Mouse (Mus musculus): ENCODE measurements around the gene Gramd4. TPM values are rescaled to one million over a fixed set of nuclear protein-coding genes. Genes with fewer than 3 reads are reported as not detected.
A peak's percentile ranks its signal among the peaks of the same experiment; 100 is the strongest.

Gramd4 gene
- total and polyA plus RNA-seq, 3 experiments, result 25.3 to 31.5 (median 27.6) TPM

DNA sequence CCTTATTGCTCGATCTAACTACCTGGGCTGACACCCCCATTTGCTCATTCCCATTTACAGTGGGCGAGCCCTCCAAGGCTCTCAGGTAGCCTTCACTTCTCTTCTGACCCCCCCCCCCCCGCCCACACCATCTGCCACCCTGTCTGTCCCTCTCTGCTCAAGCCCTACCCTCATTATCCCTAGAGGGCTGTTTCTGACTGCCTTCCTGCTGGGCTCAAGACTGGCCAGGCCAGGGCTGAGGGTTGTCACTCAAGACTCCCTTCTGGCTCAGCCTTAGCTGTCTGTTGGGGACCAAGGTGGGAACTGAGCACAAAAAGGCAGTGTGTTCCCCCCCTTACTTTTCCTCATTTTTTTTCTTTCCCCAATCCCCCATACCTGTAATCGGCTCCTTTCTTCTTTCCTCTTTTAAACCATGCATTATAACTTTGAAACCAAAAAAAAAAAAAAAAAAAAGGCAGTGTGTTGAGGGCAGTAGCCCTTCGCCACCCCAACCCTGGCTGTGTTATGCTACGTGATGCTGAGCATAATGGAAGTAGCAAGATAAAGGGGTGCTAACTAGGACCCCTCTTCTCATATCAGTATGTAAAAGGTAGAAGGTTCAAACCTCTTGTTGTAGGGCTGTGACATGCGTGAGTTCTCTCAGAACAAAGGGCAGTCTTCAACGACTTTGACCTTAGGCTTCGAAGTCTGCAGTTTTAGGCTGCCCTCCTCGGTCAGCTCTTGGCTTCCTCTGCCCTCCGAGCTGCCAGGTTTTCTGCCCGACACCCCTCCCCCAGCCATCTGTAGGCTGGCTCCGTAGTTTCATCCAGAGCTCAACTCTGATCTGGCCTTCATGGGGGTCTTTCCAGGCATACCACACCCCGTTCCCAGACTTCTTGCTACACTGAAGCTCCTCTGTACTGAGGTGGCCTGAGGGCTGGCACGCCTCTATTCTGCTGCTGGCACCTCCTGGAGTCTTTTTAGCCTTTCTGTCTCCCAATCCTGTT, 59.9 kb downstream of the Gramd4 start:
- no peaks in the 10 kb centered on the region for H3K79me2 ChIP-seq (replicated peaks; ENCODE audit: control insufficient read depth, insufficient read depth, low read length)

DNA sequence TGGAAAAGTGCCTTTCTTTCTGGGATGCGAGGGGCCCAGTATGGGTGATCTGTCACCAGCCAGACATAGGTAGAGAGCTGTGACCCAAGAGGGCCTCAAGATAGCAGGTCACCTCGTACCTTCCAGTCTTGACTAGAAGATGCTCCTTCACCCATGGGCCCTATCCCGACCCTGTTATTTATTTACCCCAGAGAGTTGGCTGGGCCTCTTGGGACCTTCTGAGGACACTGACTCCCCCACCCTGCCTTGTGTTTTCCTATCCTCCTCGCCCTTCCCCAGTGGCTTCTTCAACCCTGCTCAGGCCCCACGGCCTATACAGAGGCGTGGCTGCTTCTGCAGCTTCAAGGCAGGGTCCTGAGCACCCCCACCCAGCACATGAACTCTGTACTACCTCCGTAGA, 61.7 kb downstream of the Gramd4 start:
- H3K4me1 ChIP-seq (ENCODE audit: control insufficient read depth, insufficient read depth, low read length), result peaks cover 23% of the 10 kb centered on the region
- 88% methylated on average over 7 of the region's 7 CpGs for WGBS
- no peak overlapping the region for H3K27ac ChIP-seq
- no peaks in the 10 kb centered on the region for H3K79me2 ChIP-seq (replicated peaks; ENCODE audit: control insufficient read depth, insufficient read depth, low read length)
- TF ChIP-seq EP300 (IDR thresholded peaks at IDR 0.05; ENCODE audit: insufficient read depth, low read depth, low read length), result no peak
- no peak for TF ChIP-seq POLR2A (IDR thresholded peaks at IDR 0.05; ENCODE audit: insufficient read depth, low read depth, low read length)
- no peak for TF ChIP-seq CTCF (IDR thresholded peaks at IDR 0.05)
- intact Hi-C loops (cut with DNase I), result no loop called here
- H3K9ac ChIP-seq (ENCODE audit: low read depth, low read length), result no peak overlapping the region
- DNase-seq, result no peak
- H3K36me3 ChIP-seq (ENCODE audit: control insufficient read depth, insufficient read depth, low read length), result peaks cover 1% of the 10 kb centered on the region; the same call in 1 of the 2 replicates
- no peaks in the 10 kb centered on the region for H3K27me3 ChIP-seq (ENCODE audit: control insufficient read depth, insufficient read depth, low read length)
- H3K4me3 ChIP-seq, result no peak overlapping the region

More for the DNA sequence above, 59.9 kb downstream of the Gramd4 start:
- TF ChIP-seq POLR2A (IDR thresholded peaks at IDR 0.05; ENCODE audit: insufficient read depth, low read depth, low read length), result no peak
- Histone ChIP-seq H3K4me3 (no peak overlapping the region), H3K27ac (no peak overlapping the region), H3K4me1 (ENCODE audit: control insufficient read depth, insufficient read depth, low read length) (peaks cover 25% of the 10 kb centered on the region), H3K27me3 (ENCODE audit: control insufficient read depth, insufficient read depth, low read length) (no peaks in the 10 kb centered on the region), H3K36me3 (ENCODE audit: control insufficient read depth, insufficient read depth, low read length) (no peaks in the 10 kb centered on the region), H3K9ac (ENCODE audit: low read depth, low read length) (no peak overlapping the region)
- WGBS, result 71% methylated on average over 15 of the region's 15 CpGs
- no peak for DNase-seq
- intact Hi-C loops (cut with DNase I), result no loop called here

DNA sequence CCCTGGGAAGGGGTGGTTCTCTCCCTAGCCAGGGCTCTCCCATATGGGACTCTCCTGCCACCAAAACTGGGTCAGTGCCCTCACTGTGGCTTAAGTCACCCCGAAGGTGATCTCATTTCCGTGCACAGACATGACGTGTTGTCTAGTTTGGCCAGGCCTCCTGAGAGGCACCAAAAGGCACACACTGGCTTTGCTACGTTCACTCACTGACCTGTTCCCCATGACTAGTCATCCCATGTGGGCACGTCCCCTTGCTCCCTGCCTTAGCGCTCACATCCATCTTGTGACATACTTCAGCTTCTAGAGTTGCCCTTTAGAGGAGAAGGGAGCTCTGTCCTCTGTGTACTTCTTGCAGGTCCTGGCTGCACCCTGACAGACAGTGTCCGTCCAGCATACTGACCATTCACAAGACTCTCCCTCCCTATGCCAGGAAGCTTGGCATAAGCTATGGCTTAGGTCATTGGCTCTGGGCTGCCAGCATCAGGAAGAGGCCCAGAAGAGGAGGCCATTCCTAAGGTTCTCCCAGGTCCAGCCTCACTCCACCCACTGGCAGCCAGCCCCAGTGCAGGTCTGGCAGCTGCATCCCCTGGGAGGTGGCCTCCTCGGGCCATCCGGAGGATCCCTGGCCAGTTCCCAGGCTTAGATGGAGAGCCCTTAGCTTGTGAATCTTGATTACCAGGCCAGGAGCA, 64.9 kb downstream of the Gramd4 start:
- TF ChIP-seq POLR2A (IDR thresholded peaks at IDR 0.05; ENCODE audit: insufficient read depth, low read depth, low read length) (no peak), EP300 (IDR thresholded peaks at IDR 0.05; ENCODE audit: insufficient read depth, low read depth, low read length) (peak; percentile 80; the same call in 1 of the 2 replicates), CTCF (IDR thresholded peaks at IDR 0.05) (peak; percentile 55)
- WGBS, result 38% methylated on average over 9 of the region's 9 CpGs
- H3K4me3 ChIP-seq, result no peak overlapping the region
- peak; percentile 77 to 87 for DNase-seq
- H3K27me3 ChIP-seq (ENCODE audit: control insufficient read depth, insufficient read depth, low read length), result no peaks in the 10 kb centered on the region
- peaks cover 2% of the 10 kb centered on the region; the same call in 1 of the 2 replicates for H3K36me3 ChIP-seq (ENCODE audit: control insufficient read depth, insufficient read depth, low read length)
- H3K9ac ChIP-seq (ENCODE audit: low read depth, low read length), result no peak overlapping the region
- peak overlapping the region; percentile 55 for H3K27ac ChIP-seq
- intact Hi-C loops (cut with DNase I), result loop anchor here (2.0 kb wide), 1 partner anchor 30 kb away; no protein-coding TSS in a partner anchor
- peaks cover 13% of the 10 kb centered on the region for H3K4me1 ChIP-seq (ENCODE audit: control insufficient read depth, insufficient read depth, low read length)
- no peaks in the 10 kb centered on the region for H3K79me2 ChIP-seq (replicated peaks; ENCODE audit: control insufficient read depth, insufficient read depth, low read length)

DNA sequence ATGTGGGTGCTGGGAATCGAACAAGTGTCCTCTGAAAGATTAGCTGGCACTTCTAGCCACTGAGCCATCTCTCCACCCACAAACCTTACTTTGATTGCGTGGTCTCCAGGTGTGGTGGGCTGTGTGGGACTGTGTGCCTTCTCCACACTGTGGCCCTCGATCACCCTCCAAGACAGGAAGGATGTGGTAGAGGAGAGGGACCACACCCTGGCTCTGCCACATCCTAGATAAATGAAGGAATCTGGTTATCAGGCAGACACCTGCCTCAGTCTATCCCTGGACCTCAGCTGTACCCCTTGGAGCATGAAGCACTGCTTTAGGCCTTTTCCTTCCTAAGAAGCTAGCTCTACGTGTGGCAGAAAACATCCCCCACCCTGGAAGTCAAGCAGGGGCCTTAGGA, 65.9 kb downstream of the Gramd4 start:
- Histone ChIP-seq H3K79me2 (replicated peaks; ENCODE audit: control insufficient read depth, insufficient read depth, low read length) (no peaks in the 10 kb centered on the region), H3K4me1 (ENCODE audit: control insufficient read depth, insufficient read depth, low read length) (peaks cover 13% of the 10 kb centered on the region), H3K4me3 (no peak overlapping the region), H3K27me3 (ENCODE audit: control insufficient read depth, insufficient read depth, low read length) (no peaks in the 10 kb centered on the region), H3K9ac (ENCODE audit: low read depth, low read length) (no peak overlapping the region), H3K36me3 (ENCODE audit: control insufficient read depth, insufficient read depth, low read length) (peaks cover 2% of the 10 kb centered on the region; the same call in 1 of the 2 replicates), H3K27ac (no peak overlapping the region)
- intact Hi-C loops (cut with DNase I), result loop anchor here (2.0 kb wide), 1 partner anchor 31 kb away; no protein-coding TSS in a partner anchor
- no peak for DNase-seq
- TF ChIP-seq EP300 (IDR thresholded peaks at IDR 0.05; ENCODE audit: insufficient read depth, low read depth, low read length) (no peak), CTCF (IDR thresholded peaks at IDR 0.05) (no peak), POLR2A (IDR thresholded peaks at IDR 0.05; ENCODE audit: insufficient read depth, low read depth, low read length) (no peak)
- 84% methylated on average over 4 of the region's 4 CpGs for WGBS

DNA sequence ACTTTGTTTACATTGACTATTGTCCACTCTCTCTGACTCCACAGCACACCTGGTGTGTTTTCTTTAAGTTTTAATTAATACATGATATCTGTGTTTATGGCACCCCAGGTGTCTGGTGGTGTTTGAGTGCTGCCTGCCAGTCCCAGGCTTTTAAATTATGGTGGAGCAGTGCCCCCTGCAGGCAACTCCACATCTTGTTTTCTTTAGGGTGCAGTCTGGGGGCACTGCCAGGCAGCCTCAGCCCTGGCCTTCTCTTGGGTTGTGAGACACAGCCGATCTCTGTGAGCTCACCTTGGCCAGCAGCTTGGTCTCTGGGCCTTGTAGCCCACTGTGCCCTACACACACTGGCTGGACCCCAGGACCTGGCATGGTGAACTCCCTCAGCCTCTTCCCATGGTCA, 66.9 kb downstream of the Gramd4 start:
- WGBS, result 40% methylated on average over 1 of the region's 1 CpGs
- H3K27ac ChIP-seq, result no peak overlapping the region
- intact Hi-C loops (cut with DNase I), result loop anchor here (1.0 to 2.0 kb wide), 2 partner anchors 14 to 70 kb away; no protein-coding TSS in a partner anchor

More for the DNA sequence above, 66.9 kb downstream of the Gramd4 start:
- peak; percentile 76 to 84 for DNase-seq
- H3K9ac ChIP-seq (ENCODE audit: low read depth, low read length), result no peak overlapping the region
- no peak overlapping the region for H3K4me3 ChIP-seq
- no peaks in the 10 kb centered on the region for H3K27me3 ChIP-seq (ENCODE audit: control insufficient read depth, insufficient read depth, low read length)
- peaks cover 2% of the 10 kb centered on the region; the same call in 1 of the 2 replicates for H3K36me3 ChIP-seq (ENCODE audit: control insufficient read depth, insufficient read depth, low read length)
- peak; percentile 62; the same call in 1 of the 2 replicates for TF ChIP-seq EP300 (IDR thresholded peaks at IDR 0.05; ENCODE audit: insufficient read depth, low read depth, low read length)
- no peak for TF ChIP-seq POLR2A (IDR thresholded peaks at IDR 0.05; ENCODE audit: insufficient read depth, low read depth, low read length)
- TF ChIP-seq CTCF (IDR thresholded peaks at IDR 0.05), result peak; percentile 87
- peaks cover 13% of the 10 kb centered on the region for H3K4me1 ChIP-seq (ENCODE audit: control insufficient read depth, insufficient read depth, low read length)
- H3K79me2 ChIP-seq (replicated peaks; ENCODE audit: control insufficient read depth, insufficient read depth, low read length), result no peaks in the 10 kb centered on the region
